Mouse (Mus musculus): Measurements from ENCODE around the gene Mlxip. TPM values are rescaled to one million over a fixed set of nuclear protein-coding genes. Genes with fewer than 3 reads are reported as not detected.

The Mlxip gene
- total RNA-seq, 2 experiments from 2014 or later, result 20.5 to 20.8 TPM

DNA sequence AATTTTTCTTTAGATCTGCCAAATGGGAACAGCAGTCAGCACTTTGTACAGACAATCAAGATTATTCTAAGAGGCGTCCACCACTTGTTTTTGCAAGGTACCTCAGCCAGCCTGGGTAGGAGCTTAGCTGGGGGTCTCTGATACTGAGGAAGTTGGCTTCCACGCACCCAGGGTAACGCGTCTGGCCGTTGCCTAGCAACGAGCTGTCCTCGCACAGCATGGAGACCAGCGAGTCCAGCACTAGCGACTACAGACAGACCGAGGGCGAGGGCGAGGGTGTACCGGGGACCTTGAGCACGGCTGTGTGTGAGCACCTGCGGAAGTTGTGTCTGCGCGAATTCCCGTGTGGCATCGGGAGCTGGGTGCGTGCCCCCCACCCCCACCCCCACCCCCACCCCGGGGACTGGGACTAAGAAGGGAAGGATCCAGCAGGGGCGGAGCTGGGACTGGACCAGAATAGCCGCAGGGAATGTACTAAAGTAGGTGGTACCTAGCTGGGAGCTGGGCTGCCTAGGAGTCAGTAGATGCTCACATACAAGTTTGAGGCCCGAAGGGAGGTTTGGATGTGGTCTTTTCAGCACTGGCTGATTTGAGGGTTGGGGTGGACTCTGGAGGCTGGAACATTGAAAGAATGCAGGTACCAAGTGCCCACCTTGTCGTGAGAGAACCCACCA is 94.7 kb downstream of the Mlxip start, which contains the start of the genes Lrrc43 and Il31:
TSS of gene Lrrc43 (plus strand) at position 194 of the 674 bp plus-strand sequence.
TSS of gene Il31 (minus strand) at position 378 of the 674 bp plus-strand sequence.
- Histone ChIP-seq H3K27ac (no peak within 1 kb of the TSS), H3K4me3 (0 out of 2 replicates have a peak within 1 kb of the TSS, but pooled peaks have one; percentile 5)
- intact Hi-C loops (cut with DNase I), result no loop called here
- no peak for DNase-seq (ENCODE audit: extremely low spot score in 1 of 2, low spot score in 2 of 2)
- no peak for TF ChIP-seq CTCF (IDR thresholded peaks at IDR 0.05)

DNA sequence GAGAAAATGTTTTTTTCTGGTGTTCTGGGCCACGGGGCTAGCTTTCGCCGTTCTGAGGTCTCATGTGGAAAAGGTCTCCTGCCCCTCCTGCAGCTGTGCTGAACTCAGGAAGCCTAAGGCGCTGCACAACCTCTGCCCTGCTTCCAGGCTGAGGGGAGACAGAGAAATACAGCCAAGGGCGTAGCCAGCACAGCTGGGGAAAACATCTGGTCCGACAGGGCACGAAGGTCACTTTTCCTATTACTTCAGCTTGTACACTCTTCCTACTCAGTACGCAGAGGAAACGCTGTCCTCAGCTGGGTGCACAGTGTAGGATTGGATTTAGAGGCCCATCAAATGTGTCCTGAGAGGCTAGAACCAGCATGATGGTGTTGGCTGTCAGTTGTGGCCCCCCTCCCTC is 95.3 kb downstream of the Mlxip start:
- Histone ChIP-seq H3K27ac (no peak overlapping the region), H3K4me3 (no peak overlapping the region)
- no peak for DNase-seq (ENCODE audit: extremely low spot score in 1 of 2, low spot score in 2 of 2)
- no peak for TF ChIP-seq CTCF (IDR thresholded peaks at IDR 0.05)
- intact Hi-C loops (cut with DNase I), result no loop called here

DNA sequence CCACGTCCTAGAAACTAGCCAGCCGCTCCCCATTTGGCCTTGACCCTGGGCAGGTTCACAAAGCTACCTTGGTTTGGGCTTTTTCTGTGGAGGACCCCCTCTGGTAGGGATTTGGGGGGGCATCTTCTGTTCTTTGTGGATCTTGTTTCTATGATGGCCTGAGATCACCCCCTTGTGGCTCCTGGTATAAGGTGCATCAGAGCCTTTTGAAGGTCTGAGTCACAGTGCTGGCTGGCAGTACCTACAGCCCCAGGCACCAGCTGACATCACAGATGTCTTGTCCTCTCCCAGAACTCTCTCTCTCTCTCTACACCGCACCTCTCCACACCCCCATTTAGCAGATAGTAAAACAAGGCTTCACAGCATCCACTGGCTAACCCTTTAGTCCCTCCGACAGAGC is 105.1 kb downstream of the Mlxip start:
- TF ChIP-seq CTCF (IDR thresholded peaks at IDR 0.05), result peak; percentile 65
- intact Hi-C loops (cut with DNase I), result loop anchor here (2.0 to 5.0 kb wide), 4 partner anchors 23 to 247 kb away; partner anchors contain the start of gene Wdr66
- DNase-seq (ENCODE audit: extremely low spot score in 1 of 2, low spot score in 2 of 2), result peak in 1 of 2 experiments; percentile 36
- Histone ChIP-seq H3K27ac (no peak overlapping the region), H3K4me3 (no peak overlapping the region)

DNA sequence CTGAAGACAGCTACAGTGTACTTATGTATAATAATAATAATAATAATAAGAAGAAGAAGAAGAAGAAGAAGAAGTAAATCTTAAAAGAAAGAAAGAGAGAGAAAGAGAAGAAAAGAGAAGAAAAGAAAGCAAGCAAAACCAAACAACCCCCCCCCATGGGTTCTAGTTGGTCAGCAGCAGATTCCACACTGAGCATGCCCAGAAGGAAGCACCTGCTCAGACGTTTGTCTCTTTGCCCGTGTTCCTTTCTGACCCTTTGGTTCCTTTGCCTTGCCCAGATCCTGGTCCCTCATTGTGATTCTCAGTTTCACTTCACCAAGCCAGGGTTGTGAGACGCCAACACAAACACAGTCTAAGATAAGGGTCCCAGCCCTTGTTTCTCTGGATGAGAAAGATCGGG is 107.4 kb downstream of the Mlxip start:
- DNase-seq (ENCODE audit: extremely low spot score in 1 of 2, low spot score in 2 of 2), result no peak
- Histone ChIP-seq H3K4me3 (no peak overlapping the region), H3K27ac (no peak overlapping the region)
- intact Hi-C loops (cut with DNase I), result no loop called here
- TF ChIP-seq CTCF (IDR thresholded peaks at IDR 0.05), result no peak

Other genes starting within 250 kb of the Mlxip start
- gene Psmd9, start 225.4 kb upstream of the Mlxip start, total RNA-seq (2021), result 10 to 100 TPM; 23.4 to 24.9 TPM
- gene Hpd, start 212.1 kb upstream of the Mlxip start, total RNA-seq (2021), result not detected
- gene Wdr66, start 142.7 kb upstream of the Mlxip start, total RNA-seq (2021), result 1 to 10 TPM; 6.0 to 6.2 TPM
- gene Bcl7a, start 51.0 kb upstream of the Mlxip start, total RNA-seq (2021), result 10 to 100 TPM; 65.4 to 68.2 TPM
- gene Lrrc43, start 94.5 kb downstream of the Mlxip start, total RNA-seq (2021), result under 1 TPM; 0.49 to 0.61 TPM
- gene Il31, start 94.7 kb downstream of the Mlxip start, total RNA-seq (2021), result not detected
- gene B3gnt4, start 115.7 kb downstream of the Mlxip start, total RNA-seq (2021), result 1 to 10 TPM in 1 of 2 experiments, under 1 TPM in 1; 0.95 to 1.1 TPM
- gene Diablo, start 129.4 kb downstream of the Mlxip start, total RNA-seq (2021), result 10 to 100 TPM; 27.9 to 29.0 TPM
- 1 to 10 TPM; 7.0 to 7.7 TPM for gene Gm49027, start 130.7 kb downstream of the Mlxip start, total RNA-seq (2021)
- gene Vps33a, start 178.2 kb downstream of the Mlxip start, total RNA-seq (2021), result 100 to 1,000 TPM in 1 of 2 experiments, 10 to 100 TPM in 1; 87.3 to 105 TPM

All from left cerebral cortex, adult 2 months (tissue).